Mouse (Mus musculus) heart, postnatal 0 days (tissue): ENCODE results near the gene Ifih1.

ENCODE experiments used
- CTCF ChIP-seq: IDR thresholded peaks from 2 replicates; pipeline ENCODE4 v1.5.1; 2016; ENCODE audit warnings: antibody characterized with exemption, control low read depth, low read depth
- EP300 ChIP-seq: IDR thresholded peaks from 2 replicates; pipeline ENCODE4 v1.6.1; 2016; ENCODE audit warnings: antibody characterized with exemption, low read depth

DNA sequence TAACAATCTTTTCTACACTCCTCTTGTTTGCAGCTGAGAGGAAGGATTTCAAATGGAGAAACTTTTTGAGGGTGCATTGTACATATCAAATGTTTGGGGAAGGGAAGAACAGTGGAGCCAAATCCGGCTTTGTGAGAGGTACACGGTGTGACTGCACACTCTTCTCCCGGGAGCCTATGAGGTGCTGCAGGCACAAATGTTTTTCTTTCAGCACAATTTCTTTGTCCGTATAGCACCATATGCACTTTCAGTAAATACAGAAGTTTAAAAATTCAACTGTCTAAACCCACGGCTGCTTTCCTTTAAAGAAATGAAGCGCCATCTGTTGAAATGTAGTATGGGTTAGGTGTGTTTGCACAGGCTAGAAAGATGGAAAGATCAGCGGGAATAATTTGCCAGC, 71.8 kb downstream of the Ifih1 start:
- TF ChIP-seq EP300, result no peak
- no peak for TF ChIP-seq CTCF
